Mouse (Mus musculus): ENCODE results near the gene Gm20696.

Gm20696 gene

DNA sequence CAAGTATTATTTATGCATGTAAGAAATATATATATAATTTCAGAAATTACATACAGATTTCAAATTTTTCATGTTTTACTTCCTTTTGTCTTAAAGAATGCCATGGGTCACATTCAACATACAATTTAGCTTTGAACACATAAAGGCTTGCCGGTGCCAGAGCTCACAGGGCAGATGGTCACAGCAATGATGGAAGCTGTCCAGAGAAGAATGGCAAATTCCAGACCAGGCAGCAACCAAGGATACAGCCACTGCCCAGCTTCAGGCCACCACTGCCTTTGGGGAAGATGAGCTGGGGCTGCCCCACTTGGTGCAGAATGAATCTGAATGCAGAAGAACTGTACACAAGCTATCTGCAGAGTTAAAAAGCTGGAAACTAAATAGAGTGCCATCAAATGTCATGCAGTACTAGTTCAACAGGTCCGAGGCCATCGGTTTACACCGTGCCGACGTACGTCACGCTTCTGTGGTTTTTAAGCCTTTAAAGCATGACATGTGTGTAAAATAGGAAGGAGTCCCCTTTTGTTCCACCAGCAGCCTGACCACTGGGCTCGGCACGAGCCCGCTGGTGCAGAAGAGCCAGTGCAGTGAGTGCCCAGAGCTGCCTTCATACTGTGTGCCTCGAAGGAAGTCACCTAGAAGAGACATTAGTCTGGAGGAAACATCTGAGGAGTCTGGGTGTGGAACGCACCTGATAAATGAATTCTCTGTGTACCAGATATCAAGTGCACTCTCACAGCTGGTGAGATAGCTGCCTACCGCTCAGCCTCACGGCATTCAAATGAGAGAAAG, 383.5 kb downstream of the Gm20696 start:
- DNase-seq (ENCODE audit: low spot score), result no peak

DNA sequence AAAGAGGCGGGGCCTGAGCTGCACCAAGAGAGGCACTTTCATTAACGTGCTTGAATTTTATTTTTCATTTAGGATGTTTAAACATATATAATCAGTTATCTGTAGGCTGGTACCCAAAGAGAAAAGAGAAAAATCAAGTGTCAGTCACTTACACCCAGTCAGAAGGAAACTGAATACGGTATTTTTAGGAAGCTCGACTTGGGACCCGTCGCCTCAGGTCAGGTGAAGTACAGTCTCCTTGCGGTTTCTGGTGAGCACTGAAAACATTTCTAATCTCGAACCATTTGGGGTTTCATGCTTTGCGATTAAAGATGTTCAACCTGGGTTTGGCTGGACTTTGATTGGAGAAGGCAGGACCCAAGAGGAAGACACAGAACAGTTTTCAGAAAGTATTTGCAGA, 385.2 kb downstream of the Gm20696 start:
- DNase-seq (ENCODE audit: low spot score), result no peak

DNA sequence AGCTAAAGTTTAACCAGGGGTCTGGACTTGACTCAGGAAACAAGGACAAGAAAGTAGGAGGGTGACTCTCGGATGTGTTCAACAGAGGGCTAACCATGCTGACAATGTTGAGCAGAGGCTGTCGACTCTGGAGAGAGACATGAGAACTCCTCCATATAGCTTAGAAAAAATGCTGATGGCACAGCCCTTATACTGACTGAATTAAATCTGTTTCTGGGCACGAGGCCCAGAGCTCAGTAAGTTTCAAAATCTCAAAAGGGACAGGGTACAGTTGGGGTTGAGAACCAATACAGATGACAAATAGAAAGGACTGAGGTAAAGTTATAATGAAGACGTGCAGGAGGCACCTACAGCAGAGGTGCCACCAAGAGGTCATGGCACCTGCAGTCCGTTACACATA, 386.0 kb downstream of the Gm20696 start:
- DNase-seq (ENCODE audit: low spot score), result no peak

DNA sequence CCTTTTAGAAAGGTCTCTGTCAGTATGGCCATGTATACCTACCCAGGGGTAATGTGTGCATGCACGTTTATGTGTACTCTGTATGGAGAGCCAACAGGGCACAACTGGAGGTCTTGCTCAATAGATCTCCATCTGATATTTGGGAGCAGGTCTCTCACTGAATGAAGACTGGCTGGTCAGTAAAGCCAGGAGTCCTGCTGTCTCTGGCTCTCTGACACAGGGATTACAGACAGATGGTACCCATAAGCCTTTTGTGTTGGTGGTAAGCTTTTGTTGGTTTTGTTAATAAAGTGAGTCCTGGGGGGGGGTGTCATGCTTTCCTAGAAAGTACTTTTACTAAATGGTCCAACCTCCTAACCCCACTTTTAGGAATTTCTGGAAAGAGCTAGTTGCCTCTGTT, 389.3 kb downstream of the Gm20696 start:
- DNase-seq (ENCODE audit: low spot score), result no peak

DNA sequence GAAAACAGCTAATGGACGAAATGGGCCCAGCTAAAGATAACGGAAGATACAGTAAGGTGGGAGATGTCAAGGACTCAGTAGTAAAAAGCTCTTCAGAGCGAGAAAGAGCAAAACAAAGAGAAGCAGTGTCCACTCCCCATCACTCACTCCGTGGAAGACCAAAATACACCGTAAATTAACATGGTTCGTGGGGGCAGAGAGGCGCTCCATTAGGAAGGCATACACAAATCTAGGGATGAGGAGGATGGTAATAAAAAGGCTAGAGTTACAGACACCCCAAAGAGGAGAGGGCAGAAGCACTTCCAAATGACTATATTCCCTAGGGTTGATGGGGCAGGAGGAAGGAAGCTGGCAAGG, 390.3 kb downstream of the Gm20696 start:
- DNase-seq (ENCODE audit: low spot score), result no peak

DNA sequence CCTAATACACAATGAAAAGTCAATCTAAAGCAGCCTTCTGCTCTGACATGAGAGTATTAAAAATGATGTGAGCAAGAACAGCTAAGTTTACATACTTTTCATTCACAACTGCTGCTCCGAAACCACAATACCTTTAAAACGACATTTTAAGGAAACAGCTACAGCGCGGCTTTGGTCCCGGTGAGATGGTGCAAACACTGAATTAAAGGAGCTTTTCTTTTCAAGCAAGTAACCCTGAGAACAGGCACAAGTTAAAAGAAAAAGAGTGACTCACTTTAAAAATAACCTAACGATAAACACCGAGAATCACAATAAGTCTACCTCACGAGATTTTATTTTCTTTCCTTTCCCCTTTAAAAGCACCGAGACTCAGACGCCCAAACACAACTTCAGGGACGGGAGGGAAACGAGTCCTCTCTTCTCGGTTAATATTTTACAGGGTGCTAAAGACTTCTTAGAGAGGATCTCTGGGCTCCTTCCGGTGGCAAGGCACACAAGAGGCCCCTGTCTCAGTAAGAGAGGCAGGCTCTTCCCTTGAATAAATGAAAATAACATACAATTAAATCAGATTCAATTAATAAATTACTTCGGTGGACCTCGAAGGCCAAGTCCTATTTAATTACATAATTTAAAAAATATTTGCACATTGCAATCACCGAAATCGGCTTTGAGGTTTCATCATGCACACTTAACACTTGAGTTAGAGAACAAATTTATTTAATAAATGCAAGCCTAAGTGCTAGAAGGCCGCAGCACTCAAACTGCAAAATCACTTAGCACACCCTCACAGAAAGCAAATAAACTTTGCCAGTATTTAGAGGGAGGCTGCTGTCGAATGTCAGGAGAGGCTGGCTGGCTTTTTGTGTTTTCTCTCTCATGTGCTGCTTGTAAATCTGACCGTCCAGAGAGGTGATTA, 391.0 kb downstream of the Gm20696 start:
- no peak for DNase-seq (ENCODE audit: low spot score)

DNA sequence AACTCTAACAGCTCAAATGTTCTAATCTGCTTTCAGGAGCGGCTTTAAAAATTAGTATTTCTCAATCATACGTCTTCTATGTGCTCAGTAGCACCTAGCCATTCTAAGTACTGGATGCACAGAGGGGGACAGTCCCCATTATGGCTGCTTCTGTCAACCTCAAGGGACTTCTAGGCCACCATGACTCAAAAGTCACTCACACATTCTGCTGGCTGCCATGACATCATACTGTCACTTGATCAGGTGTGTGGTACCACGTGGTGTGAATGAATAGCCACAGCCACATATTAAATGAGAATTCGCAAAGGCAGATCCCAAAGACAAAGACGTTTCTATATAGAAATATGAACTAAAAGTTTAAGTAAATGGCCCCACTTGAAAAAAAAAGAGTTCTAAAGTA, 391.9 kb downstream of the Gm20696 start:
- DNase-seq (ENCODE audit: low spot score), result no peak

DNA sequence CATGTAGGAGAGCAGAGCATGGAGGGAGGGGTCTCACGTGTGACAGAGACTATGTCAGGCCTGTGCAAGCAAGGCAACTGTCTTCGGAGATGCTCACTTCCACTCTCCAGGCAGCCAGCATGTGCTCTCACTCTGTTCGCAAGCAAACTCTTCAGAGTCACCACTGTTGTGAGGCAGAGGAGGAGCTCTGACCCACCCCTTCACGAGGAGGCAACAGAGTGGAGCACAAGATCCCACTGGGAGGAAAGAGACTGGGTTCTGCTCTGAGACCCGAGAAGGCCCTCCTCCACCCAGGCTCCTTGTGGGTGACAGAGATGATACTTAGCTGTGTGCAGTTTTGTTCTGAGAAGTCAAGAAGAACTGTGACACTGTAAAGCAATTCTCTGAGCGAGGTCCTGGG, 392.4 kb downstream of the Gm20696 start:
- no peak for DNase-seq (ENCODE audit: low spot score)

DNA sequence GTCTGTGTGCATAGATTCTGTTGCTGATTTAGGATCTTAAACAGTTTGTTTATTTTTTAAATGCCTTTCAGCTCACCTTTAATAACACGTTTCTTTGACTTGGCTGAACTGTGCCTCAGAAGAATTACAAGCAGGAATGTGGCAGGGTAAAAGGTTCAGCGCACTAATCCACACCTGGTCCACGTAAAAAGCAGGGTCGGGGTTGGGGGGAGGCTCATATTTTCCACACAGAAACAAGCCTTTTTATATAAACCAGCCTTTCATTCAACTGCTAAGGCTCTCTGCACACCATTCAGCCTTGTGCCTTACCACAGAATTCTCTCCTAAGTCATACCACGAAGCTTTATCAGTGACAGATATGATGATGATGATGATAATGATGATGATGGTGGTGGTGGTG, 393.4 kb downstream of the Gm20696 start:
- no peak for DNase-seq (ENCODE audit: low spot score)

DNA sequence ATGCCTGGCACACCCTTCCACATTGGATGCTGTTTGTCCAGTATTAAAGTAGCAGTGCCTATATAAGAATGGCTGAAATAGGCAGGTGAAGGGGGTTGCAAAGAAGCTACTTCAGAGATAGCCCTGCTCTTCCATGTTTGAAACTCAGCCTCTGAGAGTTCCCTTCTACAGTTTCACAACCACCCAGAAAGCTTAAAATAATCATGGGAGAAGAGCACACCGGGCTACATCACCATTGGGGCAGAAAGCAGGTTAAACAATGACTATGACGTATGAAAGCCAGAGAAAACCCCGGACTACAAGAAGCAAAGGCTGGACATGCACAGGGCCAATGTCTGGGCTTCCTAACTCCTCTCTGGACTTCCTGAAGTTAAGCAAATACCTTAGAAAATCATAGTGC, 394.4 kb downstream of the Gm20696 start:
- DNase-seq (ENCODE audit: low spot score), result no peak

DNA sequence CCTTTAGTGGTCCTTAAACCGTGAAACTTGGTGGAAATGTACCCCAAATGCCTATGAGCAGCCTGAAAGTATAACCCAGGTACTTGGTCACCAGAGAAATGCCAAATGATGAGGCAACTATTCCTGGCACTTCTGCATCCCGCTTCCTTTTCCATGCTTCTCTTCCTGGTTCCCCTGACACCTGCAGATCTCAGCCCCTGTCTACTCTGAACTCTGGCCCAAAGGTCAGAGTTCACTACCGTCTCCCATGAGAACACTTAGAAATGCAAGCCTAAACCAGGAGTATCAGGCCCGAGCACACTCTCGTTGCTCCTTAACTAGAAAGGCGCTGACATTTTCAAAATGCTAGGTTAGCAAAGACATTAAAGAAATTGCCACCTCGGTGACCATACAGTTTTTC, 394.9 kb downstream of the Gm20696 start:
- DNase-seq (ENCODE audit: low spot score), result no peak

DNA sequence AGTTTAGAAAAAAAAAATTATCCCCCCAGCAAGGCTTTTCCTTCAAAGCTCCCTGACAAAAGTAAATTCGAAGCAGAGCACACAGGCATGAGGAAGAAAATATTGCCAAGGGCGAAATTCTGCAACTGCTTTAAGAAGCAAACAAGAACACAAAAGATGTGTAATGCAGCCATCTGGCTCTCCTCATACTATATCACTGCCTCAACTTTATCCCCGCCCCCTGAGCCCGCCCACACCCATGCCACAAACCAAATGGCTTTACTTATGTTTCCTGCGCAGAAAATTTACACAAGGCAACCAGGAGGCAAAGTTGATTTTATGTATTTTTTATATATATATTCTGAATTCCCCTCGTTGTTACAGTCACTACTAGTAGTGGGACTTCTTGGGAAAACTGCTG, 396.7 kb downstream of the Gm20696 start:
- DNase-seq (ENCODE audit: low spot score), result no peak

DNA sequence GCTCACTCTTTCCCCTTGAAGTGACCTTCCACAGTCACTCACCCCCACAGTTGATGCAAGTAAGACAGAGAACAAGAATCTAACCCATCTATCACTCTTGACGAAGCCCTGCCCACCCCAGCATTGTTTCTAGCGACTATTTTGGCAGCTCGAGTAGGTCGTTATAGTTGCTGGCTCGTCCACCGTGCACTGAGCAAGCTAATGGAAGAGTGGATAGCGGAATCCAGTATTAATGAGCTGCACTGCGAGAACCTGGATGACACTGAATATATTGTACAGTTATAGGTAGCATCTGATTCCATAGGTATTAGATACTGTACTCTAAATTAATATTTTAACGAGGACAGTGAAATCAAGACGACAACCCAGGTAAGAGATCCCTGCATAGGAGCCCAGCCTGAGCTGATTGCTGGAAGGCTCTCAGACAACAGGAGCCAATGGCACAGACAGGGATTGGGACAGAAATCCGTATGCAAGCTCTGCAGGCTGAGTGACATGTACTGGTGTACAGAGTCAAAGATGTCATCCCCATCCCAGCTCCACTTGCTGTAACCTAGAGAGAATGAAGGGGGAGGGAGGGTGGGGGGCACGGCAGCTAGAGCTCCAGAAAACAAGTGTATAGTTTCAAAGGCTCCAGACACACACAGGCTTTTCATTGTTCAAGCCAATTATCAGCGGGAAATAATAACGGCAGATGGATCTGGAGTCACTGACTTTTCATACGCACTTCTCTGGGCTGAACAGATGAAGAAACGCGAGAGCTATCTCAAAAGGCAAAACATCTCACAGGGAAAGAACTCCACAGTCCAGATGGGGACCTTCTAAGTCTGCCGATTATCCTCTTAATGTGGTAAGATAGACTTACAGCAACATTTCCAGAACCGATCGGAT, 398.2 kb downstream of the Gm20696 start:
- no peak for DNase-seq (ENCODE audit: low spot score)

DNA sequence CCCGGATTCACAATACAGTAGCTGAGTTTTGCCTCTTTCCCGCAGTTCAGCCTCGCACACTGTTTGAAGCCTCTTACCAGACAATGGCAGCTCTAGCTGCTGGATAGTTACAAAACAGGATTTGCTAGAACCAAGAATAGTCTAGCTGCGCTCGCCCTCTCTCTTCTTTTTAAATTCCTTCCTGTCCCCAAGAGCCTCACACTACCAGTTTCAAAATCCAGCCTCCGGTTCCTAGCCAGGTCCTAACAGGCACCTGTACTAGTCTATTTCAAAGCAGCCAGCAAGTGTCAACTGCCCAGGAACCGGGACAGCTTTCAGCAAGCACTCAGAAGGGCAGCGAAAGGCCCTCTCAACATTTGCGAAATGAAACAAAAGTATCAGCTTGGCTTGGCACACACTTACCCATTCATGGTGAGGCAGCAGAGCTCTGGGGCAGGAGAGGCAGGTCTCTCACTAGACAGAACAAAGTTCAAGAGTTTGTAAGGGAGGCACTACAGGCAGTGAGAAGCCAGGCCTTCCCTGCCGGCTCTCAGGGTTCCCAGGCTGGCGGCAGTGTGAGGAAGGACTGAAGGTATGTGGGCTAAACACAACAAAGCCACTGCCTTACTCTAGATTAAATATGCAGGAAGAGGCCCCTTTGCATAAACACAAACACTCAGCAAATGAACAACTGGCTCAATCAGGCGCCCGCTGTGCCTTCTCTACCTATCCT, 400.5 kb downstream of the Gm20696 start:
- DNase-seq (ENCODE audit: low spot score), result peak; percentile 52

DNA sequence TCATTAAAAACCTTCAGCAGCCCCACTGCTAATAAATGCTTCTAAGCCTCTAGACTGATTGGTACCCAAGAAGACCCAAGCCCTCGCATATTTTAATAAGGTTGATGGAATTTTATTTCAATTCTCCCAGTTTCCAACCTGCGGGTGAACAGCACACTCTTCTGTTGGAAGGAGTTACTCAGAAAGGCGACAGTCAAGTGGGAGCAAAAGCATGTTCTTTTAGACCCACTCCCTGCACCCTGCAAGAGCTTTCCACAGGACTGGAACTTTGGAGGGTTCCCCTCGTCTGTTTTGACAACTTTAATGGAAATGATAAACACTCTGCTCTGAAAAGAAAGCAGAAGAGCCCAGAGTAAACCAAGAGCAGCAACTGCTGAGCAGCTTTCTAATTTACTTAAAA, 401.4 kb downstream of the Gm20696 start:
- DNase-seq (ENCODE audit: low spot score), result no peak

DNA sequence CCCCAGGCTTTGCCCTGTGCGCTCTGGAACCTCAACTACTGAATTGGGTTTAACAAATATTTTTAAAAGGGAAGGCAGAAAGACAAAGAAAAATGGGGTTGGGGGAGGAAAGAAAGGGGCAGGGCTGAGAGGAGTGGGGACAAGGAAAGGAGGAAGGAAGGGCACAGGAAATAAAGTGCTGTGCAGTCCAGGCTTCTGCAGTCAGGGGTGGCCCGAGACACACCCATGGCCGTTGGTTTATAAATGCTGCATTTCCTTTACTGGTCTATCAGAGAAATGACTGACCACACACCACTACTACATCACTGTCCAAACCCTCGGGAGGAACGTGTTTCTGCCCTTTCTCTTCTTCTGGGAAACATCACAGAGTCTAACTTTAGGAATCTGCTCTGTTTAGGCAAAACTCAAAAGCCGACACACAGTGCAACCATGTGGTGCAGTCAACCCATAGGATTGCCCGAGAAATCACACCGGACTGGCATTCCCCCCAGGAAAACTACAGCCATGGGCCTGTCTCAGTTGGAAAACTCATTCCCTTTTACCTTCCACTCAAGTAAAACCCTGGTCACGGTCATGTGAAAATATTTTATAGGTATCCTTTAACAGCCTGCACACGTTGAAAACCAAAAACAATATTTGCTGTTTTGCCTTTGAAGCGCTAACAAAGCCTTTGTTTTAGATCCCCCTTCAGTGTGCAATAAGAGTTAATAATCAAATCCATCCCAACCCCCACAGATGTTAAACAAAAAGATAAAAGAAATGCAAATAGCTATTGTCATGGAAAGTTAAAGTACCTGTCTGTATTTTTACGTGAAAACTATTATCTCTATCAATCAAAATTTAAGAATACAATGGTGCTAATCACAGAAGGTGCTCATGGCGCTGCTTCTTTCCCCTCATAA, 402.2 kb downstream of the Gm20696 start:
- no peak for DNase-seq (ENCODE audit: low spot score)

DNA sequence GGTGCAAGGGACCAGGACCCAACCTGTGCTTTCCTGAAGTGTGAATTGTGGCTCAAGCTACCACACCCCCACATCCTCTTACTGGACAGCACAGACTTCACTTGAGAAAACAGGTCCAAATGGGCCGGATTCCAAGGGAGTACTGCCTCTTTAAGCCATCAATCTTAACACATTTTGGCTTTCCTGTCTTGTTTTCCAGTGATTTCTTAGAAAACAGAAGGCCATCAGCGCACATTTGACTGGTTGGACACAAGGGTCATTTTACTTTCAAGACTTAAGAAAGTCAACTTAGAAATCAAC, 402.8 kb downstream of the Gm20696 start:
- no peak for DNase-seq (ENCODE audit: low spot score)

DNA sequence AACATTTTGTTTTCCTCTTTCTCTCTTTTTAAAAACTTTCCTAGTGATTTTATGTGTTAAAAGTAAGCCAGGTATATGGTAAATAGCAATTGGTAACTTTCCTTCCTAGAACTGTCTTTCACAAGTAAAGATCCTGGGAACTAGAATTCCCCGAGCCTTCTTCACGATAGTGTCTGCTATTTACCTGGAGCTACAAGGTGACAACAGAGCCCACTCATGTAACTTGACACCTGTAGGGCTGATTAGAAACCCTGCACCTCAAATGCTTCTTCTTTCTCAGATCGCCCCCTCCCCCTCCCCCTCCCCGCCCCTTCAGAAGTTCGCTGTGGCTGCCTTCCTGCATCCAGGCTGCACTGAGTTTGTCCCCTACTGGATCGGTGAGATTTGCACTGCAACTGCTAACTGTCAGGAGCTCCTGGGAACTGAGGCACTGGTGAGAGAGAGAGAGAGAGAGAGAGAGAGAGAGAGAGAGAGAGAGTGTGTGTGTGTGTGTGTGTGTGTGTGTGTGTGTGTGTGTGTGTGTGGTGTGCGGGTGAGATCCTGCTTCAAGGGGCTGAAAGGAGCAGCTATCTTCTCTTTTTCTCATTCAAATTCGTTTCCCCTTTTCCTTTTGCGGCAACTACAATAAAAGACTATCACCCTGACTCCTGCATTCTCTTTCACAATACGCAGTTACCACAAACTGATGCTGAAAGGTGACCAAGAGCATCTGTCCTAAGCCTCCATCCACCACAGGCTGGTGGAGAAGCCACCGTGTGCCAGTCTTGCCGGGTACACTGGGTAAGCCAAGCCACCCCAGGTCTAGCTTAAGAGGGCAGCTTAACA, 403.3 kb downstream of the Gm20696 start:
- no peak for DNase-seq (ENCODE audit: low spot score)

DNA sequence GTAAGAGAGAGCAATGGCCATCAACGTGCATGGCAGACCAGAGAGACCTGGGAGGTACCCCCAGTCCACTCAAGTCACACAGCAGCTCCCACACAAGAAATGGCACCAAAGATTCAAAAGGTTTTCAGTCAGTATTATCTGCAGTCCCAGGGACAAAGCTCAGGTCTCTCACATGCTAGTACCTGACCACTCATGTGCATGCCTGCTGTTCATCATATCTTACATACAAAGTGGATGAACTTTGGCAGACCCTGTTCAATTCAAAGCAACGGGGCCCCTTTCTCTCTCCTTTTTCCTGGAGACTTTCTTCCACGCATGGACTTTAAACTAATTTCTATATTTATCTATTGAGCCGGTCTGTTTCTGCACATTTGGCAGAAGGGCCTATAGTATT, 404.9 kb downstream of the Gm20696 start:
- no peak for DNase-seq (ENCODE audit: low spot score)

All from testis, postnatal 10 days (tissue).